Mouse (Mus musculus) small intestine, adult 2 months (tissue): Measurements from ENCODE around the gene Rimkla.

Experiments
- CTCF ChIP-seq: fragments of 200-500 bp; IDR thresholded peaks from 2 replicates; pipeline ENCODE4 v1.5.1; 2012; ENCODE audit warnings: low read depth, mild to moderate bottlenecking, control low read depth, inconsistent platforms, low read length, moderate library complexity, mixed read lengths; ENCODE audit not compliant: insufficient replicate concordance, insufficient read length; ENCODE audit errors: extremely low read depth
- POLR2A ChIP-seq: fragments of 200-500 bp; IDR thresholded peaks from 2 replicates; pipeline ENCODE4 v1.6.1; 2012; ENCODE audit warnings: low read depth, mild to moderate bottlenecking, control low read depth, inconsistent platforms, low read length, moderate library complexity

DNA sequence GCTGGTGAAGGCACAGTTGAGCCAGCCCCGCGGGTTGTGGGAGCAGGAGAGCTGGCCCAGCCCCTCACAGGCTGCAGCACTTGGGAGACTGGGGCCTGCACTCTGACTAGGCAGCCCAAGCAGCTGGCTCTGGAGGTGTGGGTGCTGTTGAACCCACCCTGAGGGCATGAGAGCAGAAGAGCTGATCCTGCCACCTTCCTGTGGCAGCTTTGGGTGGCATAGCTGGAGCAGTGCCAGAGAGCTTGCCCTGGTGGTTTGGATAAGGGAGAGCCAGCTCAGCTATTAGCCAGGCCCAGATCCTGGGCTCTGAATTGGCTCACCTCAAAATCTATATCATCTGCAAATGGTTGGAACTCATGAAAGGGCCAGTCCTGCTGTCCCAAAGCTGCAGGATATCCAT, 64.7 kb downstream of the Rimkla start:
- TF ChIP-seq CTCF, result no peak
- TF ChIP-seq POLR2A, result no peak
